Mouse (Mus musculus) telencephalon, adult 2 months (tissue): ENCODE results near the gene Higd1a.

ENCODE experiments used
- DNase-seq: peaks from one replicate; pipeline ENCODE4 v3.0.0-alpha.2; 2011; ENCODE audit warnings: low read depth, low spot score

The Higd1a gene

DNA sequence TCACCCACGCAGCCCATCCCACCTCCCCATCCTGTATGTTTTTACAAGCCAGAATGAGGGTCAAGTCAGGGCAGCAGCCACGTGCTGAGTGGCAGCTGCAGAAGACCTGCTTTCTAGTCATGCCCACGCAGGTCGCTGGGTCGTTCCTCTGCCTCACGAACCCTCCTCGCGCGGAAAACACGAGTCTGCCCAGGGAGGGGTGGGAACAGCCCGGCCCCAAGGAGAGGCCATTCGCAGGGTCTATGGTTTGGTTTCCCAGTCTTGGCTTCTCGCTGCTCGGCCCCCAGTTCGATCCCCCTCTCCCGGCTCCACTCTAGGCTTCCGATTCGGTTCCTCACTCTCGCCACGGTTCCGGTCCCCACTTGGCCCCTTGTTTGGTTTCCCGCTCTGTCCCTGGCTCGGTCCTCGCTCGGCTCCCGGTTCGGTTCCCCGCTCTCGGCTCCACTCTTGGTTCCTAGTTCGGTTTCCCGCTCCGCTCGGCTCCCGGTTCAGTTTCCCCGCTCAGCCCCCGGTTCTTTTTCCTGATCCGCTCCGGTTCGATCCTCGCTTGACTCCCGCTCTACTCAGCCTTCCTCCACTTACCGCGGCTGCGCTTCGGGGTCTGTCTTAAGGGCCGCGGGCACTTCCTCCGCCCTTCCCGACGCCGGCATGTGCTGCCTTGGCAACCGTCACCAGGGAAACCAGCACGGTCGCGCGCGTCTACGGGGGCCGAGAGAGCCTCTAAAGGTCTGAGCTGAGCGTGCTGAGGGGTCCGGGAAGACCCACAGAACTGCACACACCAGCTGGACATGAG, 19.1 kb downstream of the Higd1a start, which contains the start of gene Ccdc13:
TSS of gene Ccdc13 (minus strand) at position 633 of the 793 bp plus-strand sequence.
- no peak for DNase-seq

DNA sequence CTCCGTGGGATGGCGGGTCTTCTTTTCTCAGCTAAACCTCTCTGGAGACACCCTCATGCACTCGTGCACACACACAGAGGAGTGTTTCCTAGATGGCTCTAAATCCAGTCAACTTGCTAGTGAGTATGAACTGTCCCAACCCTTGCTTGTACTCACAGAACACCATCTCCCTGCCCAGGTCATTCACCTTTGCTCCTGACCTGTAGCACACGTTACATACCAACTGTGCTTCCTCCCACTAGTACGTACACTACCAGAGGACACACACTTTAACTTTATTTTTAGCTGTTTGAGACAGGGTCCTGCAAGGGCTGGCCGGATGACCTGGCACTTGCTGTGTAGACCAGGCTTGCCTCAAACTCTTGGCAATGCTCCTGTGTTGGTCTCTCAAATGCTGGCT, 20.2 kb downstream of the Higd1a start:
- DNase-seq: no peak

DNA sequence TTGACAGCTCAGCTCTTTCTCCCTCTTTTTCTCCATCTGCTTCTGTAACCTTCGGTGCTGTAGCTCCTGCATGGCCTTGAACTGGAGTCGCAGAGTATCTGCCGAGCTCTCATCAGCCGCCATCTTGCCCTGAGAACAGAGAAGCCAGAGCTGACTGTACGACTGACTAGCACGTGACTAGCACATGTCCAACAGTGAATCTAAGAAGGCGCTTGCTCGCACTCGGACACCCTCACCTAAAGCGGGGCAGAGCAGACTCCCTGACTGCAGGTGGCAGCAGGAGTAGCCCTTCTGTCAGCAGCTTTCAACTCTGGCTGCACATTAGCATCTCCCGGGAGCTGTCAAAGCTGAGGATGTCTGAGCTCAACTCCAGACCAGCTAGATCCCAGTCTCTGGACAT, 24.3 kb downstream of the Higd1a start:
- no peak for DNase-seq

DNA sequence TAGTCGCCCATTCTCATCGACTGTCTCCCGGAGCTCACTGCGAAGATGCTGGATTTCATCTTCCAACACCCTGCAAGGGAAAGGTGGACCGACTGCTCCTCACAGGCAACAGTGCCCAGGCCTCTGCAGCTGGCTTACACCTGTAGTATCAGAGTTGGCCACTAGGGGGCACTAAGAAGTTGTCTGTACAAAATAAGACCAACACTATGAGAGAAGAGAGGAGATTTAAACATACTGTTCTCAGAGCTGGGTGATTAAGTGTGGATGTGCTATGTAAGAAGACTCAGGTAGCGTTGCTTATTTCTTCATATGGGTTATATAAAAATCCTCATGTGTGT, 27.2 kb downstream of the Higd1a start:
- no peak for DNase-seq

DNA sequence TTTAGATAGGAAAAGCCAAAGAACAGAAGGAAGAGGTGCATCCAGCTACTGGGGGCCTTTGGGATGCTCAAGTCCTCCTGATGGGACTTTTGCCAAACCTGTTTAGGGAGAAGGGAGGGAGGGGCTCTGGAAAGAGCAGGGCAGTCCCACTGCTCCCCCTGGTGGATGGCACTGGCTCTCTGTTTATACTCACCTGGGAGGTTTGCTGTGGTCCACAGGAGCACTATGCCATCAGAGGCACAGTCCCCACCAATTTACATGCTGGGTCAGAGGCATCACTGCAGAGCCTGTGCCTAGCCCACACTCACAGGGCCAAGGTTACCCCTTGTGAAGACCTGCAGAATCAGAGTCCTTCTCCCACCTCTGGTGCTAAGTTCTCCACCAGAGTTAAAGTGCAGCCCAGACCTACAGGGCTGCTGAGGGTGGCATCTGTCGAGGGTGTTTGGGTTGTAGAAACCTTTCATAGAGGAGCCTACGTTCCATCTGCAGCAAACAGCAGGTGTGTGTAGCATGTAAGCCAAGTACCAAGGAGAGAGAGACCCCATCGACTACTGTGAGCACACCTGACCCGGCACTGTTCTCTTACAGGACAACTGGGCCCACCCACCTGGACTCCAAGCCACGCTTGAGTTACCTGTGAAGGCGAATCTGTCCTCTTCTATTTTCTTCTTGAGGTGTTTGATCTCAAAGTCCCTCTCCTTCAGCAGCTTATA, 27.8 kb downstream of the Higd1a start:
- no peak for DNase-seq

DNA sequence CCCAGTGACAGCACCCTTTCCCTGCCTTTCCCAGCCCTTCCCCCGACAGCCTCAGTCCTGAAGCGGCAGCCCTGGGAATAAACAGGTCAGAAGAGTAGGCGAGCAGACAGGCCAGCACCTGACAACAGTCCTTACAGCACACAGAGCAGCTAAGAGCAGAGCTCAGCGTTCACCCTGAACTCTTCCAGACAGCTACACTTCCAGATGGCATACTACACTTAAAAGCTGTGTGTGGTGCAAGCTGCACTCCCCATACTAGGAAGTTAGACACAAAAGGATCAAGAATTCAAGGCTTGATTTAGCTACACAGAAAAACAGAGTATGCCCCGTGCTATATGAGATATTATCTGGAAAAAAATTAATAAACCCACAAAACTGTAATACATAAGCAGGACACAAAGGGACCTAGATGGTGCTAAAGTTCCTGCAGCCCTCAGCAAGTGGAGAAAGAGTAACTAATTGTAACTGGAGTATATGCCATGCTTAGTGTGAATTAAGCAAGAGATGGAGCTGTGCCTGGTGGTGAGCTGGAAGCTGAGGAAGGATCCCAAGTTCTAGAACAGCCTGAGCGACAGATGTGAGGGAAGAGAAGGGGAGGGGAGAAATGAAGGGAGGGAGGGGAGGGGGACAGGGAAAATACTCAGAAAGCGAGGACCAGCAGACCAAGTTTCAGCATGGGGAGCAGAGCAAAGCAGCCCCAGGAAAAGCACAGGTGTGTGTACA, 28.7 kb downstream of the Higd1a start:
- no peak for DNase-seq

- DNase-seq: no peak
Measured at GRCm38 (mm10) chr9:121828314-121828713, 29.8 kb downstream of the Higd1a start.

GRCm38 (mm10) chr9:121826356-121826755, 31.8 kb downstream of the Higd1a start:
- DNase-seq: no peak

DNA sequence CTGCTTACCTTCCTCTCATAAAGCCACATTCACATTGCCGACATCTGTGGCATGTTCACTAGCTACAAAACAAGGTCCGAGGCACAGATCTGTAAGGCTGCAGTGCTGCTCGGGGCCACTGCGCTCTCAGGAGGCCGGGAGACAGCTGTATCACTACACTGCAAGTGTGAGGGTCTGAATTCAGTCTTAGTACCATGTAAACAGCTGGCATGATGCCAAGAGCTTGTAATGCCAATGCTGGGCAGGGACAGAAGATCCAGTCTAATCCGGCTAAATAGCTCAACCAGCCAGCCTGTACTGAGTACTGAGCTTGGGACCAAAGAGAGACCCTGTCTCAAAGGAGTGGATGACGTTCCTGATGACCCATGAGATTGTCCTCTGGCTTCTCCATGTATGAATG, 34.2 kb downstream of the Higd1a start:
- no peak for DNase-seq

GRCm38 (mm10) chr9:121823051-121823450, 35.1 kb downstream of the Higd1a start:
- no peak for DNase-seq

- no peak for DNase-seq
Measured at GRCm38 (mm10) chr9:121822585-121822991, 35.6 kb downstream of the Higd1a start.

DNA sequence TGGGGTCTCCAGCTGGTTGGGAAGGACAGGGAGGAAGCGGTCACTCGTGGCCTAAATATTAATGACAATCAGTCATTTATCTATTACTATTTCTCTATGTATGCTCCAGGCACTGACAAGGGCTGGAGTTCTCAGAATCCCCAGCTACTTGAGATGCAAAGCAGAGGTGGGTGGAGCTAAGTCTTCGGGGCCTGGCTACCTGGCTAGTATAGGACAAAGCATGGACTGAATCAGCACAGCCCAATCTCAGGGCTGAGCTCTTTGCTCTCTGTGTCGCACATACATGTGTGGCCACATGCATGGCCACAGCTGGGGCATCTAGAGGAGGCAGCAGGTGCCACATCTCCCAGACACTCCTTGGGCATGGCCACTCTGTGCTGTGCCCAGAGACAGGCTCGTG, 37.4 kb downstream of the Higd1a start:
- no peak for DNase-seq

DNA sequence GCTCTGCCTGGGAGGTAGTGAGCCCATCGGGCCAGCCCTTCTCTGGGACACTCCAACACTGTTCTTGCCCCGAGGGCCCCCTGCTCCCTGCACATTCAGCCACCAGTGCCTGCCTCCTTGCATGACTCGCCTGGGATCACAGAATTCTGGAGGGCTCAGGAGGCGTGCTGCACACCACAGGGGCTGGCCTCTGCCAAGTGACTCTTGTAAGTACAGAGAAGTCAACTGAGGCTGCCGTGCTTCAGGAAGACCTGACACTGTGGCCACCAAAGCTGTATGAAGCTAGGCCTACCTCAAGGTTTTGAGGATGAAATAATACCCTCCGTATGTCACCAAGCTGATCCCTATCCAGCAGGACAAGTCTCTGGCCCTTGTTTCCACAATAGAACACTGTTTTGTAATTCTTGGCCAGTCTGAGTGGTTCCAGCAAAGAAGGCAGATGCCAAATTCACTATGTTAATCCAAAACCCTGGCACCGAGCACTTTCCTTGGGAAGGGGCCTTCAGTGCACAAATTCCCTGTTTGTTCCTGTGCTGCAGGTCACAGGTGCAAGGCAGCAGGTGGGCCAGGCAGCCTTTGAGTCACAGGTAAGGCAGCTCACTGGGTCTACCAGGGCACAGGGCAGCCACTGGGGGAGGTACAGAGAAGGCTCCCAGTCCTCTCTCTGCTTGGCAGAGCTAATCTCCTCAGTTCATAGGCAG, 38.2 kb downstream of the Higd1a start:
- DNase-seq: no peak

GRCm38 (mm10) chr9:121819073-121819770, 38.9 kb downstream of the Higd1a start:
- no peak for DNase-seq

DNA sequence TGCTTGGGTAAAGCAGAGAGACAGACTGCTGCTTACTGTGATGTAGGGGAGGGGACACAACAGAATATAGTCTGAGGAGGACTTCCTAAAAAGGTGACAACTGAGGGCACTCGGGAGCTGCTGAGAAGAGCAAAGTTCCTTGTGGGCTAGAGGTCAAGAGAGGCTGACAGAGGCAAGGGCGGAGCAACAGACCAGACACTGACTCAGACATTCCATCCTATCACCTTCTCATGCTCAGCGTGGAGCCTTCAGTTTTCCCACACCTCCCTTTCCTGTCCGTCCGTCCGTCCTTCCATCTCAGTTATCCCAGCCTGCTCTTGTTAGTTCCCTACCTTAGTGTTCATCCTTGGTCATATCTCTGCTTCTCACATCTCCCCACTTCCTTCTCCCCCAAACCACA, 43.0 kb downstream of the Higd1a start:
- no peak for DNase-seq

DNA sequence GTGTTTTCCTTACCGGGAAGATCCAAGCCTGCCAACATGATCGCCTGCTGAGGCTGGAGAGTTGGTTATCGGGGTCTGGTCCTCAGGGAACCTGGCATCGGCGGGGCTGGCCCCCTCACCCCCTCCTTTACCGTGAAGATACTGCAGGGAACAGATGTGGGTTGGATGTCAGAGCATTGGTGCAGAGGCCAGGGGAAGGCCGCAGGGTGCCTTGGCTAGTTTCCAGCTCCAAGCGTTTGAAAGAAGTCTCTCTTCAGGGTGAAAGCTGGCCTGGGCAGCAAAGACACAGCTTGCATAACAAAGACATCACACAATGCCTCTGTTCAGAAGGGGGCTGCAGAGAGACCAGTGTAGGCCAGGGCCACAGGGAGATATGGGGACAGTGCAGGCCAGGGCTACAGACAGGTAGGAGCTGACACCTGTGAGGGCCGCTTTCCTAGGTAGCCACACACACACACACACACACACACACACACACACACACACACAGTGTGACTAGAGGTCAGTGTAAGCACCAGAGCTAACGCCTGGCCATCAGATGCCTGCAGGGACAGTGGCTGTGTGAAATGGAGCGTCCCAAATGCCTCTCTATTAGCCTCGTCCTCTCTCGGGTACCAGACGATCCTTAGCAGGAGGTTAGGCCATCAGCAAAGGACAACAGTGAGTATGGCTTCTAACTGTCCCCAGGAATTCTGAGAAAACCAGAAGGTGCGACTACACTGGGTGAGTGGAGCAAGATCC, 47.9 kb downstream of the Higd1a start:
- peak; percentile 78 for DNase-seq

DNA sequence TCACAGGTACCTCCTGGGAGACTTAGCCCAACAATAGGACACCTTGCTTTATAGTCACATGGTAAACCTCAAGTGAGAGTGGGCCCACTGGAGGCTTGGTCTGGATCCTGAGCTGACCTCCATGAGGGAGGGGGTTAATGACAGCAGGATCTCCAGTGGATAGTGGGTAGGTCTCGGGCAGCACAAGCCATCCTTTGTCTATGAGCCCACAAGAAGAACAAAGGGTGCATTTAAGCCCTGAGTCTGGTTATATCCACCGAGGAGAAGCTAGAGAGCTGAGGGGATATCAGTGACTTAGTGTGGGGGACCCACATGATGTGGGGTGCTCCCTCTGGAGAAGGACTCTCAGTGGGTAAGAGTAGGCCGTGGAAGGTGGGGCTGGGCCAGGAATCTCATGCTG, 49.7 kb downstream of the Higd1a start:
- DNase-seq: no peak

- no peak for DNase-seq
Measured at GRCm38 (mm10) chr9:121807947-121808346, 50.2 kb downstream of the Higd1a start.

DNA sequence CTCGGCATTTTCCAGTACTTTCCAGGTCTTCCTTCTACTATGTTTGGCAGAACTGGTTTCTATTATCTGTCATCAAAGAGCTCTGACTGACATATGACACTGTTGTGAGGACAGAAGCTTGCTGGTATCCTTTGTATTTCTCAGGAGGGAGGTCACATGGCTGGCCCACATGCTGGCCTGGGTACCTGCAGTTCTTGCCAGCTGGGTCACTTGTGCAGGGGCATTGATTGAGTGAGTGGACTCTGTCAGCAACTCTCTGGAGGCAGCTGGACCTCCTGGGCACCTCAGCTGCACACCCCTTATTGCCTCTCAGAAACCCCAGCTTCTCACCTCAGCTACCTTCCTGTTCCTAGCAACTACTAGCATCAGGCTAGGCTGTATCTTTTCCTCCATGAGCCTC, 50.6 kb downstream of the Higd1a start:
- no peak for DNase-seq

DNA sequence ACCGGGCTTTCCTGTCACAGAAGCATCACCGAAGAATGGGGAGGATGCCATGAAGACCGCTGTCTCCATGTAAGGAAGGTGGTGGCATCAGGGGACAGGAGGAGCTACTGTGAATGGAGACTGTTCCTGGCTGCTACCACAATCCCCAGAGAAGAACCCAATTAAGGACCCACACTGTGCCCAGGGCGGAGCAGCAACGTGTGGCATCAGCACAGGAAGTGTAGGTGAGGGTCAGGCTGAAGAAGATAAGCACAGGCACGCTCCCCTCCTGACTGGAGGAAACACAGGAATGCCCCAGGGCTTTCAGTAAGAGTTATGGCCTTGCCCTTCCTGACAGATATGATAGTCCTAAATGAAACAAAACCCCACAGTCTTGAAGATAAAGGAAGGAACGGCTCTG, 55.4 kb downstream of the Higd1a start:
- DNase-seq: no peak
